Mouse (Mus musculus): ENCODE measurements around the gene Rreb1. TPM values are rescaled to one million over a fixed set of nuclear protein-coding genes. Genes with fewer than 3 reads are reported as not detected.

The Rreb1 gene
- polyA plus RNA-seq, 1 experiment from 2014 or later, result 10.0 TPM

- Histone ChIP-seq H3K27me3 (replicated peaks; ENCODE audit: insufficient read depth, low read length) (no peaks in the 10 kb centered on the region), H3K4me2 (replicated peaks; ENCODE audit: low read depth, low read length) (no peak overlapping the region), H3K4me3 (ENCODE audit: low read depth, low read length) (no peak overlapping the region), H3K27ac (ENCODE audit: low read length) (peak overlapping the region; percentile 44), H3K4me1 (ENCODE audit: insufficient read depth, low read depth, low read length) (peaks cover 2% of the 10 kb centered on the region; the same call in 1 of the 2 replicates), H3K9ac (replicated peaks; ENCODE audit: low read depth) (no peak overlapping the region), H3K36me3 (ENCODE audit: insufficient read depth, low read length) (no peaks in the 10 kb centered on the region), H3K9me3 (ENCODE audit: low read length) (no peaks in the 10 kb centered on the region)
- TF ChIP-seq EP300 (IDR thresholded peaks at IDR 0.05) (no peak), CTCF (IDR thresholded peaks at IDR 0.05) (no peak)
- ATAC-seq, result no peak
- WGBS, result 63% methylated on average over 3 of the region's 3 CpGs
- DNase-seq (ENCODE audit: low spot score), result no peak
Measured at GRCm38 (mm10) chr13:37845156-37845555, 67.0 kb downstream of the Rreb1 start.

GRCm38 (mm10) chr13:37845641-37846040, 67.4 kb downstream of the Rreb1 start:
- Histone ChIP-seq H3K9me3 (ENCODE audit: low read length) (no peaks in the 10 kb centered on the region), H3K36me3 (ENCODE audit: insufficient read depth, low read length) (no peaks in the 10 kb centered on the region), H3K9ac (replicated peaks; ENCODE audit: low read depth) (no peak overlapping the region), H3K27me3 (replicated peaks; ENCODE audit: insufficient read depth, low read length) (no peaks in the 10 kb centered on the region), H3K4me3 (ENCODE audit: low read depth, low read length) (no peak overlapping the region), H3K4me1 (ENCODE audit: insufficient read depth, low read depth, low read length) (peaks cover 2% of the 10 kb centered on the region; the same call in 1 of the 2 replicates), H3K4me2 (replicated peaks; ENCODE audit: low read depth, low read length) (no peak overlapping the region), H3K27ac (ENCODE audit: low read length) (peak overlapping the region; percentile 47; the same call in 1 of the 2 replicates)
- whole genome bisulfite sequencing, result 53% methylated on average over 7 of the region's 7 CpGs
- no peak for DNase-seq (ENCODE audit: low spot score)
- no peak for ATAC-seq
- no peak for TF ChIP-seq EP300 (IDR thresholded peaks at IDR 0.05)
- no peak for TF ChIP-seq CTCF (IDR thresholded peaks at IDR 0.05)

- H3K27me3 ChIP-seq (replicated peaks; ENCODE audit: insufficient read depth, low read length), result no peaks in the 10 kb centered on the region
- H3K36me3 ChIP-seq (ENCODE audit: insufficient read depth, low read length), result no peaks in the 10 kb centered on the region
- H3K4me2 ChIP-seq (replicated peaks; ENCODE audit: low read depth, low read length), result no peak overlapping the region
- H3K4me1 ChIP-seq (ENCODE audit: insufficient read depth, low read depth, low read length), result peaks cover 2% of the 10 kb centered on the region; the same call in 1 of the 2 replicates
- TF ChIP-seq EP300 (IDR thresholded peaks at IDR 0.05) (no peak), CTCF (IDR thresholded peaks at IDR 0.05) (no peak)
- ATAC-seq, result no peak
- H3K9me3 ChIP-seq (ENCODE audit: low read length), result no peaks in the 10 kb centered on the region
- H3K27ac ChIP-seq (ENCODE audit: low read length), result no peak overlapping the region
- WGBS, result 75% methylated on average over 11 of the region's 11 CpGs
- no peak overlapping the region for H3K9ac ChIP-seq (replicated peaks; ENCODE audit: low read depth)
- no peak overlapping the region for H3K4me3 ChIP-seq (ENCODE audit: low read depth, low read length)
- no peak for DNase-seq (ENCODE audit: low spot score)
Measured at GRCm38 (mm10) chr13:37846507-37846906, 68.3 kb downstream of the Rreb1 start.

- DNase-seq (ENCODE audit: low spot score) (peak; percentile 43), ATAC-seq (no peak)
- H3K4me3 ChIP-seq (ENCODE audit: low read depth, low read length), result no peak overlapping the region
- peaks cover 2% of the 10 kb centered on the region; the same call in 1 of the 2 replicates for H3K4me1 ChIP-seq (ENCODE audit: insufficient read depth, low read depth, low read length)
- no peaks in the 10 kb centered on the region for H3K36me3 ChIP-seq (ENCODE audit: insufficient read depth, low read length)
- no peak overlapping the region for H3K9ac ChIP-seq (replicated peaks; ENCODE audit: low read depth)
- TF ChIP-seq CTCF (IDR thresholded peaks at IDR 0.05), result no peak
- no peak for TF ChIP-seq EP300 (IDR thresholded peaks at IDR 0.05)
- H3K27me3 ChIP-seq (replicated peaks; ENCODE audit: insufficient read depth, low read length), result no peaks in the 10 kb centered on the region
- no peaks in the 10 kb centered on the region for H3K9me3 ChIP-seq (ENCODE audit: low read length)
- peak overlapping the region; percentile 62 for H3K27ac ChIP-seq (ENCODE audit: low read length)
- no peak overlapping the region for H3K4me2 ChIP-seq (replicated peaks; ENCODE audit: low read depth, low read length)
- 67% methylated on average over 9 of the region's 9 CpGs for whole genome bisulfite sequencing
Measured at GRCm38 (mm10) chr13:37846962-37847570, 68.9 kb downstream of the Rreb1 start.

- WGBS, result 73% methylated on average over 16 of the region's 17 CpGs
- TF ChIP-seq EP300 (IDR thresholded peaks at IDR 0.05), result peak; percentile 14; the same call in 1 of the 2 replicates
- no peak for TF ChIP-seq CTCF (IDR thresholded peaks at IDR 0.05)
- no peak overlapping the region for H3K4me2 ChIP-seq (replicated peaks; ENCODE audit: low read depth, low read length)
Measured at GRCm38 (mm10) chr13:37847601-37848358, 69.6 kb downstream of the Rreb1 start.

GRCm38 (mm10) chr13:37848438-37848837, 70.2 kb downstream of the Rreb1 start:
- Histone ChIP-seq H3K36me3 (ENCODE audit: insufficient read depth, low read length) (no peaks in the 10 kb centered on the region), H3K9ac (replicated peaks; ENCODE audit: low read depth) (no peak overlapping the region), H3K4me1 (ENCODE audit: insufficient read depth, low read depth, low read length) (peaks cover 2% of the 10 kb centered on the region; the same call in 1 of the 2 replicates), H3K9me3 (ENCODE audit: low read length) (no peaks in the 10 kb centered on the region), H3K4me3 (ENCODE audit: low read depth, low read length) (no peak overlapping the region), H3K4me2 (replicated peaks; ENCODE audit: low read depth, low read length) (no peak overlapping the region), H3K27me3 (replicated peaks; ENCODE audit: insufficient read depth, low read length) (no peaks in the 10 kb centered on the region), H3K27ac (ENCODE audit: low read length) (no peak overlapping the region)
- ATAC-seq (no peak), DNase-seq (ENCODE audit: low spot score) (no peak)
- 82% methylated on average over 5 of the region's 5 CpGs for WGBS
- no peak for TF ChIP-seq CTCF (IDR thresholded peaks at IDR 0.05)
- TF ChIP-seq EP300 (IDR thresholded peaks at IDR 0.05), result no peak

More at GRCm38 (mm10) chr13:37847601-37848358, 69.6 kb downstream of the Rreb1 start:
- H3K27me3 ChIP-seq (replicated peaks; ENCODE audit: insufficient read depth, low read length), result no peaks in the 10 kb centered on the region
- no peak overlapping the region for H3K9ac ChIP-seq (replicated peaks; ENCODE audit: low read depth)
- H3K4me1 ChIP-seq (ENCODE audit: insufficient read depth, low read depth, low read length), result peaks cover 2% of the 10 kb centered on the region; the same call in 1 of the 2 replicates
- peak overlapping the region; percentile 62 for H3K27ac ChIP-seq (ENCODE audit: low read length)
- no peaks in the 10 kb centered on the region for H3K9me3 ChIP-seq (ENCODE audit: low read length)
- ATAC-seq (peak; percentile 53; the same call in 1 of the 2 replicates), DNase-seq (ENCODE audit: low spot score) (peak; percentile 56)
- H3K36me3 ChIP-seq (ENCODE audit: insufficient read depth, low read length), result no peaks in the 10 kb centered on the region
- no peak overlapping the region for H3K4me3 ChIP-seq (ENCODE audit: low read depth, low read length)

Data from lung, postnatal 0 days (tissue).